Mouse (Mus musculus) liver, adult 2 months (tissue): Measurements from ENCODE around the gene Mff.

Source experiments
- CTCF ChIP-seq: fragments of 200-500 bp; IDR thresholded peaks from 2 replicates; pipeline ENCODE4 v1.5.1; 2011; ENCODE audit warnings: low read depth, low read length, control low read depth
- POLR2A ChIP-seq: fragments of 200-500 bp; IDR thresholded peaks from 2 replicates; pipeline ENCODE4 v1.6.1; 2011; ENCODE audit warnings: low read length, control low read depth; ENCODE audit not compliant: insufficient read depth; ENCODE audit errors: extremely low read depth

GRCm38 (mm10) chr1:82792238-82792637, 67.5 kb downstream of the Mff start:
- TF ChIP-seq CTCF (no peak), POLR2A (no peak)
